Mouse (Mus musculus) forebrain, embryonic 11.5 days (tissue): Measurements from ENCODE around the gene Prm3. TPM values are rescaled to one million over a fixed set of nuclear protein-coding genes. Genes with fewer than 3 reads are reported as not detected.

Source experiments
- ATAC-seq: fragments of 200-750 bp; cut with Nextera tagmentation; replicated peaks from 2 replicates; pipeline ENCODE4 v1.8.0; 2017; ENCODE audit warnings: moderate TSS enrichment; ENCODE audit not compliant: low FRiP score
- DNase-seq: peaks from one replicate; pipeline ENCODE4 v3.0.0-alpha.2; 2017; ENCODE audit warnings: low spot score
- H3K27ac ChIP-seq: fragments of 300-500 bp; sonication (generic); 2 replicates; pipeline ENCODE4 v1.5.1; 2014; ENCODE audit warnings: low read depth, low read length
- H3K27me3 ChIP-seq: fragments of 300-500 bp; sonication (generic); 2 replicates; pipeline ENCODE4 v1.6.1; 2014; ENCODE audit warnings: mild to moderate bottlenecking, low read length, mixed read lengths; ENCODE audit not compliant: control insufficient read depth, insufficient read depth
- H3K36me3 ChIP-seq: fragments of 300-500 bp; sonication (generic); 2 replicates; pipeline ENCODE4 v1.6.1; 2014; ENCODE audit warnings: mild to moderate bottlenecking, low read length, moderate library complexity, mixed read lengths; ENCODE audit not compliant: control insufficient read depth, insufficient read depth
- H3K4me1 ChIP-seq: fragments of 300-500 bp; sonication (generic); replicated peaks from 2 replicates; pipeline ENCODE4 v1.6.1; 2014; ENCODE audit warnings: low read length, mixed read lengths; ENCODE audit not compliant: control insufficient read depth, insufficient read depth
- H3K4me2 ChIP-seq: fragments of 300-500 bp; sonication (generic); 2 replicates; pipeline ENCODE4 v1.6.1; 2014; ENCODE audit warnings: low read depth, mild to moderate bottlenecking, low read length, moderate library complexity, mixed read lengths; ENCODE audit not compliant: severe bottlenecking
- H3K4me3 ChIP-seq: fragments of 300-500 bp; sonication (generic); 2 replicates; pipeline ENCODE4 v1.5.1; 2014; ENCODE audit warnings: low read depth, low read length
- H3K9ac ChIP-seq: fragments of 300-500 bp; sonication (generic); 2 replicates; pipeline ENCODE4 v1.6.1; 2014; ENCODE audit warnings: low read length
- H3K9me3 ChIP-seq: fragments of 300-500 bp; sonication (generic); 2 replicates; pipeline ENCODE4 v1.6.1; 2016; ENCODE audit warnings: low read length, mixed read lengths; ENCODE audit not compliant: control insufficient read depth
- WGBS: fragments of 180-500 bp; shearing (Covaris S2); extraction: QIAGEN DNeasy Blood & Tissue Kit; methylation state at CpG from one replicate; pipeline ENCODE4 v1.1.7; 2014; 5-methylcytosine and 5-hydroxymethylcytosine counted together
- polyA plus RNA-seq: library from polyadenylated mRNA; unstranded; fragments of >200 nt; fragmentation: Nextera tagmentation; extraction: Ambion mirVana; gene quantifications from 2 replicates; pipeline ENCODE4 v1.2.1, GENCODE M21; 2014

Prm3 gene
- polyA plus RNA-seq, 1 experiment from 2014 or later: not detected

GRCm38 (mm10) chr16:10828461-10828805 is 37.7 kb upstream of the Prm3 start:
- H3K27me3 ChIP-seq: no peaks in the 10 kb centered on the region
- H3K4me3 ChIP-seq: no peak overlapping the region
- H3K4me1 ChIP-seq: no peaks in the 10 kb centered on the region
- no peak overlapping the region for H3K27ac ChIP-seq
- H3K9me3 ChIP-seq: no peaks in the 10 kb centered on the region
- ATAC-seq (no peak), DNase-seq (no peak)
- H3K4me2 ChIP-seq: no peak overlapping the region
- H3K9ac ChIP-seq: no peak overlapping the region
- 76% methylated on average over 4 of the region's 4 CpGs for whole genome bisulfite sequencing
- H3K36me3 ChIP-seq: no peaks in the 10 kb centered on the region

- H3K9ac ChIP-seq: no peak overlapping the region
- H3K4me2 ChIP-seq: no peak overlapping the region
- ATAC-seq (no peak), DNase-seq (no peak)
- H3K4me3 ChIP-seq: no peak overlapping the region
- no peaks in the 10 kb centered on the region for H3K4me1 ChIP-seq
- H3K9me3 ChIP-seq: no peaks in the 10 kb centered on the region
- WGBS: 84% methylated on average over 7 of the region's 7 CpGs
- no peaks in the 10 kb centered on the region for H3K27me3 ChIP-seq
- no peak overlapping the region for H3K27ac ChIP-seq
- no peaks in the 10 kb centered on the region for H3K36me3 ChIP-seq
Observed at GRCm38 (mm10) chr16:10827766-10828460, 37.2 kb upstream of the Prm3 start.

DNA sequence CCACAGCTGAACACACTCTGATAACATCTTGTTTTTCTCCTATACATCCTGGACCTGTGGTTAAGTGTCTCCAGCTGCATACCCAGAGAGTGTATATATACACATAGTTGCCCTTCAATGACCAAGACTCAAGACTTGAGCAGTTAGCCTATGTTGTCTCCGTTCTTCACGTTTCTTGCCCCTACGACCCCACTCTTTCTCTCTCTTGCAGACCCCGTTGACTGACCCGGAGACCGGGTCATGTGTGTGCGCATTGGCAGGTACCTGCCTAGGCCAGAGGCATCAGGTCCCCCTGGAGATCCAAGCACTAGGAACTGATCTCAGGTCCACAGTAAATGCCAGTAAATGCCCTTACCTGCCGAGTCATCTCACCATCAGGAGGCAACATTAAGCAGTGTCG is 36.6 kb upstream of the Prm3 start:
- WGBS: 91% methylated on average over 9 of the region's 9 CpGs

GRCm38 (mm10) chr16:10825840-10826239 is 35.1 kb upstream of the Prm3 start:
- WGBS: 87% methylated on average over 4 of the region's 4 CpGs
- no peak overlapping the region for H3K4me2 ChIP-seq
- H3K27me3 ChIP-seq: no peaks in the 10 kb centered on the region
- H3K36me3 ChIP-seq: no peaks in the 10 kb centered on the region
- H3K27ac ChIP-seq: no peak overlapping the region
- H3K9ac ChIP-seq: no peak overlapping the region
- DNase-seq (no peak), ATAC-seq (no peak)
- H3K4me3 ChIP-seq: no peak overlapping the region
- no peaks in the 10 kb centered on the region for H3K9me3 ChIP-seq
- H3K4me1 ChIP-seq: no peaks in the 10 kb centered on the region

More for the DNA sequence above, 36.6 kb upstream of the Prm3 start:
- Histone ChIP-seq H3K9me3 (no peaks in the 10 kb centered on the region), H3K36me3 (no peaks in the 10 kb centered on the region), H3K27me3 (no peaks in the 10 kb centered on the region), H3K4me3 (no peak overlapping the region), H3K27ac (no peak overlapping the region), H3K4me2 (no peak overlapping the region), H3K4me1 (no peaks in the 10 kb centered on the region), H3K9ac (no peak overlapping the region)
- no peak for ATAC-seq
- no peak for DNase-seq

GRCm38 (mm10) chr16:10824536-10824935 is 33.8 kb upstream of the Prm3 start:
- Histone ChIP-seq H3K36me3 (no peaks in the 10 kb centered on the region), H3K9me3 (no peaks in the 10 kb centered on the region), H3K4me3 (no peak overlapping the region), H3K4me1 (no peaks in the 10 kb centered on the region), H3K9ac (no peak overlapping the region), H3K4me2 (no peak overlapping the region), H3K27me3 (no peaks in the 10 kb centered on the region), H3K27ac (no peak overlapping the region)
- WGBS: 84% methylated on average over 1 of the region's 1 CpGs
- DNase-seq (no peak), ATAC-seq (no peak)

- 70% methylated on average over 4 of the region's 4 CpGs for WGBS
- no peak overlapping the region for H3K27ac ChIP-seq
- no peaks in the 10 kb centered on the region for H3K36me3 ChIP-seq
- H3K9me3 ChIP-seq: no peaks in the 10 kb centered on the region
- no peak overlapping the region for H3K4me2 ChIP-seq
- DNase-seq (no peak), ATAC-seq (no peak)
- no peaks in the 10 kb centered on the region for H3K27me3 ChIP-seq
- H3K9ac ChIP-seq: no peak overlapping the region
- no peaks in the 10 kb centered on the region for H3K4me1 ChIP-seq
- H3K4me3 ChIP-seq: no peak overlapping the region
Observed at GRCm38 (mm10) chr16:10821387-10821786, 30.7 kb upstream of the Prm3 start.

DNA sequence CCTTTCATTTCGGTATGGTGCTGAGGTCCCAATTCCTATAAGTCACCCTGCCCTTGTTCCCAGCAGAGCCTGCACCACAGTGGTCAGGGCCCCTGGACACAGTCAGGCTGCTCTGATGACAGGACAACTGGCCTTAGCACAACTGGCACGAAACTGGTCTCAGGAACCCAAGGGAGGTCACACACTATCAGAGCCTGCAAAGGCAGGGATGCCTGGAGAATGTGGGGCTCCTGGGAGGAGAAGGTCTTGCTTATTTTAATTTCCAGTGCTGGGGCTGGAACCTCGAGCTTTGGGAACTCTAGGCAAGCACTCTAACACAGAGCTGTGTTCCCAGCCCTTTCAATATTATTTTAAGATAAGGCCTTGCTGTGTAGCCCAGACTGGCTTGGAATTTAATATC is 29.3 kb upstream of the Prm3 start:
- H3K4me1 ChIP-seq: no peaks in the 10 kb centered on the region
- H3K27ac ChIP-seq: no peak overlapping the region
- DNase-seq (no peak), ATAC-seq (no peak)
- no peaks in the 10 kb centered on the region for H3K36me3 ChIP-seq
- 74% methylated on average over 3 of the region's 3 CpGs for WGBS
- no peak overlapping the region for H3K4me2 ChIP-seq
- H3K9me3 ChIP-seq: no peaks in the 10 kb centered on the region
- no peaks in the 10 kb centered on the region for H3K27me3 ChIP-seq
- H3K9ac ChIP-seq: no peak overlapping the region
- no peak overlapping the region for H3K4me3 ChIP-seq

DNA sequence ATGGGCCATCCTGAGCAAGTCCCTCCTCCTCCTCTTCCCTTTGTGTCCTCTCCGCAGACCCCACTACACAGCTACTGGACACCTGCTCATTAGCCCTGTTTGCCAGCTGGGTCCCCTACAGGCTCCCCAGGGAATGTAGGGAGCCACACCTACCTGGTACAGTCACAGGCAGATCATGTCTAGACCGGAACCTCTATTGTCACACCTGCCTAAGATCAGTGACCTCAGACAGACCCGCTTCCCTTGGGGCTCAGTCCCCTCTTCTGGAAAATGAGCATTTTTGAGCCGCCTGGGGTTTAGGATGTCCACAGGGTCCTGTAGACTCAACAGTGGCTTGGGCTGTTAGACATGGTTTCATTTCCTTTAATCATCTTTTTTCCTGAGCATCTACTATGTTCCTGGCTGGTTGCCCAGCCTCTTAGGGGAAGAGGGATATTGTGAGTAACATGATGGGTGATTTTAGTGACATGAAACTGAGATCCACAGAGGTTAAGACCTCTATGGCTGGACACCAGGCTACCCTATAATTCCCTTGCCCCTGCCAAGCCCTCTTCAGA is 27.9 kb upstream of the Prm3 start:
- no peak for DNase-seq
- Histone ChIP-seq H3K9ac (no peak overlapping the region), H3K4me2 (no peak overlapping the region), H3K36me3 (no peaks in the 10 kb centered on the region), H3K27me3 (no peaks in the 10 kb centered on the region), H3K9me3 (no peaks in the 10 kb centered on the region), H3K27ac (no peak overlapping the region), H3K4me3 (no peak overlapping the region), H3K4me1 (no peaks in the 10 kb centered on the region)
- 80% methylated on average over 4 of the region's 4 CpGs for WGBS
- no peak for ATAC-seq

DNA sequence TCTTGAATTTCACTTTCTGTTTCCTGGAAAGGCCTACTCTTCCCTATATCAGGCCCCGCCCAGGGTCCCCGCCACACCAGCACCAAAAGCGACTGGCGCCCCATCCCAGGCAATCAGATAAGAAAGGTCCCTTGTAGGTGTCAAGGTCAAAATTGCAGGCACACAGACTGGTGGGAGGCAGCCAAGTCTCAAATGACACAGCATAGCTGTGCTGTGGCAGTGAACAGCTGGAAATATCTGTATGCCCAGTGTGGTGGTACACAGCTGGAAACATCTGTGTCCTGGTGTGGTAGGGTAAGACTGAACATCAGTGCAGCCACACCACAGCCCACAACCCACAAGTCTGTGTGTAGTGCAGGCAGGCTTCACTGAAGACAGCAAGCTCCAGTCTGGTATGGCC is 24.1 kb upstream of the Prm3 start:
- Histone ChIP-seq H3K27ac (no peak overlapping the region), H3K4me2 (no peak overlapping the region), H3K9ac (no peak overlapping the region), H3K9me3 (no peaks in the 10 kb centered on the region), H3K27me3 (no peaks in the 10 kb centered on the region), H3K4me1 (no peaks in the 10 kb centered on the region), H3K36me3 (no peaks in the 10 kb centered on the region), H3K4me3 (no peak overlapping the region)
- DNase-seq (no peak), ATAC-seq (no peak)
- WGBS: 93% methylated on average over 4 of the region's 4 CpGs
